Mouse (Mus musculus) common myeloid progenitor, adult 5-6 weeks (primary cell): ENCODE measurements at regions not wholly inside any gene's neighbourhood (a gene's known extent, or its start where the extent isn't known, plus 50 kb on each side); places are given as distances from the start of the nearest gene placed in this dataset.

Experiments used
- ATAC-seq: replicated peaks from 2 replicates; pipeline ENCODE4 v1.8.0; 2016; ENCODE audit warnings: low read depth, mild to moderate bottlenecking, moderate TSS enrichment, inconsistent platforms; ENCODE audit not compliant: poor library complexity, severe bottlenecking

DNA sequence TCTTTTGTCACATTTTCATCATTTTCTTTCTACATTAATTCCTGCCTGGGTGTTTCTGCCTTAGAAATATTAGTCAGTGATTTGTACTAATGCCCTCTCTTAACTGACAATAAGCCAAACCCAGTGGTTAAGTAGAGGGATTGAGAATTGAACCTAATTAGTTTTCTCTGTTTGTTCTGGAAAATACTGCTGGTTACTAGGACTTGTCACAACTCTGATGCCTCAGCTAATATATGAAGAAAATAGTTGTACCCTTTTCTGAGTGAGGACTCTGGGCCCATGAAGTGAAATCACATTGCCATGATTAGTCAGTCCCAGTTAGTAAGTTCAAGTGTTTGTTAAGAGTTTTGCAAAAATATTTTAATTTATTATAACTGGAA is 444.4 kb upstream of the Sel1l start:
- ATAC-seq, result no peak

DNA sequence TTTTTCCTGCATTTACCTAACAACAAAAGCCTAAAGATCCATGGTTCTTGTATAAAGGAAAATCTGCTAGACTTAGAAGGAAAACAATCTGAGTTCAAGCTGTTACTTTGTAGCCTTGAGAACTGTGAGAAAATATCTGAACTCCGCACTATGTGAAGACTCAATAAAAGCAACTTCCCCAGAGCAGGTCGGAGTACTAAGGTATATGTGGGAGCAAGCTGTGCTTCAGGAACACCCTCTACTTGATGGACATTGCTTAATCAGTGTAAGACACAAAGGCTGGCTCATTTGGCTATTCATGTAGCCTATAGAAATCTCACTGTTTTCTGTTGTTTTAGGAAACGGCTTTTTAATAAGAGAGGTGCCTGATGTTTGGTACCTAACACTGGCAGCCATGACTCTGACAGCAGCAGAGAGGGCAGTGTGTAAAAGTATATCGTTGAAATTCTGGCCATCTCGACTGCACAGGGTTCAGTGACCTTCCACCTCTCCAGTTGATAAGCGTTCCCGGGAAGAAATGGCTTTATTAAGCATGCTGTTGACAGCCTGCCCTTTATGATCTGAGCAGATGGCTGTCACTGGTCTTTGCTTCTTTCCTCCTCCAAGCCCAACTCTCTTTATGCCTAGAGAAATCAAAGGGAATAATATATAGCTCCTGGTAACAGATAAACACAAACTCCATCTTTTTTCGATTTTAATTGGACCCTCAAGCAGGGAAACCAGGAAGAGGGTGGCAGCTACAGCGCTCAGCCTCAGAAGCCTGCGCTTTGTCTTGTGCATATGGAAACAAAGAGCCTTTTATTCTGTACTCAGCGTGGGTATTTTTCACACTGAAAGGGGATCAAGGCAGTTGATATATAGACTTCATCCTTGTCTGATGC is 443.7 kb upstream of the Sel1l start:
- ATAC-seq, result no peak

DNA sequence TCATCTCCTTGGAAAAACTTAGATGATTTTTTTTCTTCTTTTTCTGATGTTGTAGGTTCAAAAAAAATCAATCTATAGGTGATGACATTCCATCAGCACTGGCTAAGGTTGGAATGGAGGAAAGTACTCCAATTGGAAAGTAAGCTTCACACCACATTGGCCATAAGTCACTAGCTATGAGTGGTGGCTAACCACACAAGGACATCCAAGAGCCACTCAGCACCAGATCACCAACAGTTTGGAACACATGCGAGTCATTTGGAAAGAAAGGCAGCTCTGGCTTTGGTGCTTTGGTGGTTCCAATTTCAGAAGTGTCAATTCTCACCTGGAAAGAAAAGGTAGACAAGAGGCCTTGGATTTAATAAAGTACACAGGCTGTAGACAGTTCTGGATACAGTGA is 442.5 kb upstream of the Sel1l start:
- ATAC-seq, result no peak

DNA sequence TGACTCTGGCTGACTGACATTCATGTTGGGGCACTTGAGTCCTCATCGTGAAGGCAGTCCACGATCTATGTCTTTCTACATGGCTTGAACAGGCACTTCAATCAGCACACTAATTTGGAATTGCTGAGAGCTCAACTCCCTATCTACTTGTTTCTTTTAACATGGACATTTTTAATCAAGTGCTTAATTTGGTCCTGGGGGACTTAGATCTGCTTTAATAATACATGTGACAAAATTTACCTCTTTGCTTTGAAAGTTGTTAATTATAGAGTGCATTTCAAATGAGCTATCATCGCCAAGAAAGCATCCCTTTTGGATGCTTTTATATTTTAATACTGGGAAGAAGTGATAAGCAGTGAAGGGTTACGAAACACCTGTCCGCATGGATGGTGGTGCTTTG is 436.6 kb upstream of the Sel1l start:
- no peak for ATAC-seq

DNA sequence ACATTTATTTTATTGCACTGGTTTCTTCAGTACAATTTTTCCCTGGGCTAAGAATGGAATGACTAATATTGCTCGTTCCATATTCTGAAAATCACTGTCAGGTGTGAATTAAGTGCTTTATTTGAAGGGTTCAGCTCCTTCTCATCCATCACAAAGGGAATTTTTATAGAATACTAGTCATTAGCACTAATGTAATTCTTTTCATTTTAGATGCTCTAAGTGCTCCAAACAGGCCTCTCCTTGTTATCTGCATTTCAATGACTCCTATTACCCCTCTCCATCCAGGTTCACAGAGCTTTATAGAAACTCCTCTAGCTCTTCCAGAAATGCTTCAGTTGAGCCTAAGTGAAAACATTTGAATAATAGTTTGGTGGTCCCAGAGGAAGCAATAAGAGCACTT is 431.5 kb upstream of the Sel1l start:
- no peak for ATAC-seq

DNA sequence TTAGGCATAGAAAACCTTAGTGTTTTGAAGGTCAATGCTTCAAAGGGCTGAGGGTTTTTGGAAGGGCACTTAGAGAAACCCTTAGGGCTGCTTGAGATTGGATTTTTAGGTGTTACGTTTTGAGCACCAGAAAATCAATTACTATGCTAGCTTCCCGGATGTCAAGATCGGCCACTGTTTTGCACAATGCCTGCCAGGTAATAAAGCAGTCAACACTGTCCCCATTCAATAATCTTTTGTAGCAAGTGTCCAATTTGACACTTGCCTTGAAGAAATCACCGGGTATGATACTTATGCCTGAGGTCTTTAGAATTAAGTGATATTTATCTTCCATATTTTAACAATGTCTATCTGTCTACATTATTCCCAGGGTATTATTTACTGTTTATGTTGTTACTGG is 403.0 kb upstream of the Sel1l start:
- no peak for ATAC-seq

DNA sequence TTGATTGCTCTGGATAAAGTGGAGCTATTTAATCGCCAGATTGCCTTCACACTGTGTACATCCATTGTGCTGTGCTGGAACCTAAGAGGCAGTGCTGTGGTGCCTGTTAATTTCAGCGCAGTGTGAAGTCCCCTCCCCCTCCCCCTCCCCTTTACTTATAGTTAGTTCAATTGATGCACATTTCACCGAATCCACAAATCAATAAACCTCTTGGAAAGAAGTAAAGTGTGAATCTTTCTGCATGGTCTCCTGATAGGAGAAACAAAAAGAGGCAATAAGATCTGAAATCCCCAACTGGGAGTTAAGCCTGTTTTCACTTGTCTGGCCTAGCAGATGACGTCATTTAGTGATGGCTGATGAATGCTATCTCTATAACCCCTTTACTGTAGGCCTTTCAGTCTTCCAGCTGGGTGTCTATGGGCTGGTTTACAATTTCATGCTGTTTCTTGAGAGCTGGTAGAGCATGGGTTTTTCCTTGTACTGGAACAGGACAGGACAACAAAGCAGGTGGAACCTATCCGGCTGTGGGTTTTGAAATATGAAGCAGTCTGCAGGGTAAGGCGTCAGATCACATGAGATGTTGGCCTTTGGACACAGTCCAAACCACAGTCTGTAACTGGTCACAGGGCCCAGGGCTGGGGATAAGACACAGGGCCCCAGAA is 398.0 kb upstream of the Sel1l start:
- ATAC-seq, result no peak

DNA sequence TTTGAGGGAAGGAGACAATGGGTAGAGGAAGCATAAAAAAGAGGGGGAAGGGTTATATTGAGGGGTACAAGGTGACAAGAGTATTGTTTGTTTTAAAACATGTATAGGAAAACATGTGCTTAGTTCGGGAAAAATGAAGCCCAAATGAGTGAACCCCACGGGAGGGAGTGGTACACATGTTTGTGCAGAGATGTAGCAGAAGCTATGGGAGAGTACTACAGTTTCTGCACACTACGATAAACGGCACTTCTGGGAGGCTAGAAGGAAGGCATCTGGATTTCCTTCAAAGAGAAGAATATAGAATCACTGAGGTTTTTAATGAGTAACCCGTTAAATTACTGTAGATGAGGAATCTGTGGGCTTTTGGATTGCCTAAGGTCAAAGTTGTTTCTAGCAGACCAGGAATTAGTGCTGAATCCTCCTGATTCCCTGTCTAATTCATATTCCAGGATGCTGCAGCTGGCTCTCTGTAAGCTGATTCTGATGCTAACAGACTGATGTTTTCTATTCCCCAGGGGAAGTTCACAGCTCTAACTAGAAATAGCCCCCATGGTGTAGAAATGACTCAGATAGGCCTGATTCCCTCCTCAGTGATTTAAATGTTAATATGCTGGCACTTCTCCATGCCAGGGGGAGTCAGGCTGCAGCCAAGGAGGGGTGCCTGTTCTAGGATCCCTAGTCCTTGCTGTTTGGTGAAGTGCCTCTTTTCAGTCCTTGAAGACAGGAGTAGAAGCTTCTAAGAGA is 391.2 kb upstream of the Sel1l start:
- ATAC-seq, result no peak

DNA sequence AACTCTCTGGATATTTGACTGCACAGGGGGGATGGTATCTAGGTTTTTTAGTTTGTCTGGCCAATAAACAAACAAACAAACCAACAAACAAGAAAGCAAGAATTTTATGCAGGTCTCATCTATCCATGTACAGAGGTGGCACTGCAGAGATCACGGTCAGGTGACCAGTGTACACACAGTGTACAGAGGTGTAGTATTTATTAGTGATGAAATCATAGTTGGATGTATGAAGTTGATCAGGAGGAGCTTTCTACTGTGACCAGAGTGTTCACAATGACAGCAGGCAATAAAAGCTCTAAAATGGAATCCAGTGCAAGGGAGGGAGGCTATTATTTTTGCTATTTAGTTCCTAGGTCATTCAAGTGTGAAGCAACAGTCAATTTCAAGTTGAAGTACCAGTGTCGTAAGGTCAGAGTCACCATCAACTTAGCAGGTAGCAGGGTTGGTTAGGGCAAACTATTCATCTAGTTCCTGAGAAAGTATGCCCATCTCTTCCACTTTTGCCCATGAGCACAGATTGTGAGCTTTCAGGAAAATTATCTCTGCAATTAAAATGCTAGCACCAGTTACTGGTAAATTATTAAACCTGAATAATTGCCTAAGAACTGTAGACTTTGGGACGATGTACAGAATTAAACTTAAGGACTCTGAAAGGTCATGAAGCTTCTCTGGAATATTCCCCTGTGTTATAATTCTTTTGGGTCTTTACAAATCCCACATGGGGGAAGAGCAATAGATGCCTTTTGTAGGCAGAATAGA is 384.9 kb upstream of the Sel1l start:
- no peak for ATAC-seq

DNA sequence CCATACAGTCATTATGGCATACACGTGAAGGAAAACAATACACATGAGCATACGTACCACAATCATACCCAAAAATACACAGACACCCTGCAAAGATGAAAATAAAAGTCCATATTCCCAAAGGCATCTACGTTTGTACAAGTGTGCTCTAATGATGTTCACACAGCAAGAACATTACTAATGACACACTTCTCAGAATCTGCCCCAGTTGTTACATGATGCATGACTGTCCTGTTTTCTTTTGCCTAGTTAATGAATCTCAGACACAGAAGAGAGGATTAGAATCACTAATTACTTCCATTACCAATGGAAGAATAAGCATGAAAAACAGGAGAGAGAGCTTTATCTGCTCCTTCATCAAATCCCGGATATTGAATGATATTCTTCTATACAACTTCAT is 379.6 kb upstream of the Sel1l start:
- ATAC-seq, result no peak

DNA sequence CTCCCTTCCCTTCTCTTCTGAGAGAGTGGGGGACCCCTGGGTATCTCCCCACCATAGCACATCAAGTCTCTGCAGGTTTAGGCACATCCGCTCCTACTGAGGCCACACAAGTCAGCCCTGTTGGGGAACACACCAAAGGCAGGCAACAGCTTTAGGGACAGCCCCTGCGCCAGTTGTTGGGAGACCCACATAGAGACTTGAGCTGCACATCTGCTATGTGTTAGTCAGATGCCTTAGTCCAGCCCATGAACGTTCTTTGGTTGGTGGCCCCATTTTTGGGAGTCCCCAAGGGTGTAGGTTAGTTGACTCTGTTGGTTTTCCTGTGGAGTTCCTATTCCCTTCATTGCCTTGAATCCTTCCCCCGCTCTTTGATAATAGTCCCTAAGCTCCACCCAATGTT is 354.4 kb upstream of the Sel1l start:
- ATAC-seq, result no peak

DNA sequence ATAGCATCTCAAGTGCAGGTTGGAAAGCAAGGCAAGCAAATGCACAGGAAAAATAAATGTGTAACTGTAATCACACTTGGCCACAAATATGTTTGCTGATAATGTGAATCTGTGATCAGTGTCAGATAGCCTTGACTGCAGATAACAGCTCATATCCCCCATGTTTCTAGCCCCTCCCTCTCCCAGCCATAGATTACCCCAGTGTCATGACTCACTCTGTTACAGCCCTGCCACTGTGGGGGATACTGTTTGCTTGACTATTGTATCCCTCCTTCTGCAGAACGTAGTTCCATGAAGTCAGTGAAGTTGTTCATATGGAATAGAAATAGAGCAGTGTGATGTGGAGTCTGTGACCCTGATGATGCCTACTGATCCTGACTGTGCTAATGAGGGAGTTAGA is 351.6 kb upstream of the Sel1l start:
- ATAC-seq, result no peak

DNA sequence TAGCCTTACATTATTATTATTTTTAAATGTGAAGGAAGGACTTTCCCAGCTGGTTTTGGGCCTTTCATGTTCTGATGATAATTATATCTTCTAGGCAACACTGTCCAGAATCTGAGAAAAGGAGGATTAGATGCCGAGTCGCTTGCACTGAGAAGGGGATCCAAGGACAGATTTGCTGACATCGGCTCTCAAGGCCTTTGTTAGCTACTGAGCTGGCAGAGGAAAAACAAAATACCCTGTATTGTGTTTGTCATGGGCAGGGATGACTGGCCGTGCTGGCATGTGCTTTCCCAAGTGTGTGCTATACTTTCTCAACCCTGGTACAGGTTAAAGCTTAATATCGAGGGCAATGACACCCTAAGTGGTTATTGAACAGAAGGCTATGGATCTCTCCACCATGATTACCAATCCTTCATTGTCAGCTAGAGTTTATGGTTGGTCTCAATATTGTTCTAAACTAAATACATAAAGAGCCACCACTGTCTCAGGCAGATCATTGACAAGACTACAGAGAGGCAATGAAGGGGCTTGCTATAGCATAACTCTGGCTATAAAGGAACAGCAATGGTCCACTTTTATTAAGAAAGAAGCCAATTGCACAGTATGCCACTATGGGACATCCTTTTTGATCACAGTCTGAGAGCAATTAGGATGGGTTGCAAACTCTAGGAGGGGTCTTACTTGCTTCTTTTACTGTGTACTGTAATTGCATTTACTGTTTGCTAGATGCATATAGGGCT is 350.0 kb upstream of the Sel1l start:
- no peak for ATAC-seq

DNA sequence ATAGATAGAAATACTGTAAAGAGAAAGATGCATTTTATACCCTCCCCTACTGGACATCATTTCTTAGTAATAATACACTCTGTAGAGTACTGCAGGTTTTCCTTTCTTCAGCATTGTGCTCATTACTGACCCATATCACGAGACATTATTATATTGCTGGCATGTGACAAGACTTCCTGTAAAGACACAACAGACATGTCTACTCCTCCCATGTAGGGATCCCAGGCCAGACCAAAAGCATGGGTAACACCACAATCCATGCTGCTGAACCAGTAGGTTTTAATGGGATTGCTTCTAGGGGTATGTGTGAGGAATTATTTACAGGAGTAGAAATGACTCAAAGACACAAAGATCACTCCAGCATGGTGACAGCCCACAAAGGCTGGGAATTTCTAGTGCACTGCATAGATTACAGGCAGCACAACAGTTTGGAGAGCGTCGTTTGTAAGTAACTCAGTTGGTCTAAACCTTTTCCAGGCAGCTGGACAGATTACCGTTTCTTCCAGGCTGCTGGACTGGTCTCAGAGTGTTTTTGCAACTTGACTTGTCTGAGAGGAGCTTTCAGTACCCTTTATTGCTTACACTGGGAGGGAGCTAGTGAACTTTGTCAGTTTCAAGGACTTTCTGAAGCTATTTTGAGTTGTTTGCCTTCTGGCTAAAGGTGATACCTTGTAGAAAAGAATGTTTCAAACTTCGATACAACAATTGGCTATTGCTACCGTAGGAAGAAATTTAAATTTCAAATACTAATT is 345.2 kb upstream of the Sel1l start:
- ATAC-seq, result no peak

DNA sequence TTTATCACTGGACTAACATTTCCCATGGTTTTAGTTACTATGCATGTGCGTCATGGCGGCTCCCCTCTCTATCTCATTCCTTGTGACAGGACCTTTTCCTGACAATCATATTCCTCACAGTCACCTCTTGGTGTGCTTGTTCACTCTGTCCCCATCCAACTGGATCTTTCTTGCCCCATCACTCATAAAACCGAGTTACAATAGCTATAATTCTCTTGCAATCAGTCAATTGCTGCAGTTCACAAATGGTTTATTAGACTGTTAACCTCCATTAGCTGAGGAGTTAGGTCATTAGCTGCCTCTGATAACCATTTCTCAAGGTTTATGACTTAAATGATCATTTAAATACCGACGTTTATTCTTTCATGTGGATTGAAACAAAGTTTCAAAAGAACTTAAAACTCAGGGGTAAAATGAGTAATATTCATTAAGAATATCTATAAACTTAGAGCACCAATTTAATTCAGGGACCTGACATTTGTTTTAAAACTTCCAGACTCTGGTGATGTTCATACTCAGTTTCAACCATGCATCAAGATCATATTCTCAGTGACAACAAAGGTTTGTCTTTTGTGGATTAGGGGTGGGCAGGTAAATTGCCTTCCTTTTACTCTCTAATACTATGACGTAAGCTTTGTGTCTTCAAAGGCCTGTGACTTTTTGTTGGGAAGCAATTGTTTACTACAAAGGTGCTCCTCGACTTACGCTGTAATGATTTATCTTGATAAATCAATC is 344.4 kb upstream of the Sel1l start:
- ATAC-seq, result no peak

DNA sequence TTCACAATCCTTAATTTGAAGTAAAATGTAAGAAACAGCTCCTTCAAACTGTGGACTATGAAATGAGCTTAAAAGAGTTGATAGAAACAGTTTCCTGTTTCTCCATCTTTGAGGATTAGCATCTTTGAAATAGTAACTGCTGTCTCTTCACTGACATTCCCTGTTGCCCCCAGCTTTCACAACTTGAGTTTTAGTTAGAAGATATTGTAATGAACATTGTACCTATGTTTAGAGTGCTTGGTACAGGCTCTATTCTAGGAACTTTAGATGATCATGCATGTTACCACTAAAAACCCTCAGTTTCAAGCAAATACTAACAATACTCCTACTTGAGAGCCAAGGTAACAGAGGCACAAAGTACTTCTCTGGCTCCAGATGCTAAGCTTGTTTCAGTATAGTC is 340.1 kb upstream of the Sel1l start:
- no peak for ATAC-seq

DNA sequence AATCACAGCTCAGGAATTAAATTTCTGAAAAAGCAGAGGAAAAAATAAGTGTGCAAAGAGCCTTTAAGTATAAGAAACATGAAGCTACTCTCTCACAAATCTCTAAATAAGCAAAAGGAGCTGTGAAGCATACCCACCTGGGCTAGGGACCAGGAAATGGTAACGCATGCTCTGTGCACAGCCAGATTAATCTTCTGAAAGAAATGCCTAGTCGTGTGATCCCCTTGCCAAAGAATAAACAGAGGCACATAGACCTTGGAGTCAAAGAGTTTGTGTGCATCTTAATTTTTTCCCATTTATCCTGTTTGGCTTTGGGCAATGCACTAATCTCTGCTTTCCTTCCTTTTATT is 338.2 kb upstream of the Sel1l start:
- no peak for ATAC-seq

DNA sequence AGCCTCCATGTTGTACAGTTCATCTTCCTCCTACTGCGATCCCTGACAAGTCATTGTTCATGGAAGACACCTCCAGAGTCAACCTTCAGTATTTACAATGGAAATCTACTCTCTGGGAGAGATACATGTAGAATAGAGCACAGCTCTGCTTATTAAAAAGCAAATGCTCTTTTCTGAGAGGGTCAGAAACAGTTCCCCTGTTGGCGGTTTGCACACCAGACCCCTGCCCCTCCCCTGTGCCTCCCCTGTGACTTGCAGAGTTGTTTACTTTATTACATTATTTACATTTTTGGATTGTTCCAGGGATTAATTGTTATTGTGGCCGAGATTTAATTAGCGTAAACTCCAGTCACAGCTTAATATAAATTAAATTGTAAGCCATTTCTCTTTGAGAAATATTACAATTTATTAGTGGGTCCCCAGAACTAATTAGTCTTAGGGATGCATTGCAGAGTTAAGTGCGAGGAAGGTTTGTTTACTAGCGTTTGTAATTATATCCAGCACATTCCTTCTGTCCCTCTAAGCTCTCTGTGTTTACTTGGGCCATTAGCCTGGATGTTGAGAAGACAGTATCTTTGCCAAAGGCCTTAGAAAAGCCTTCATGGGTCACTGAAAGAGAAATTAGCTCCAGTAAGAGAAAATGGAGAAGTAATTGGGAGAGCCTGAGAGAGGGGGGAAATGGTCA is 337.6 kb upstream of the Sel1l start:
- ATAC-seq, result no peak
